Mouse (Mus musculus) stomach, embryonic 15.5 days (tissue): ENCODE data around the gene Rarb. TPM values are rescaled to one million over a fixed set of nuclear protein-coding genes. Genes with fewer than 3 reads are reported as not detected.

ENCODE experiments used
- ATAC-seq: fragments of 200-750 bp; cut with Nextera tagmentation; 2 replicates; pipeline ENCODE4 v1.8.0; 2017; ENCODE audit warnings: low read depth, moderate number of reproducible peaks, moderate TSS enrichment; ENCODE audit not compliant: insufficient read depth, low FRiP score
- H3K27ac ChIP-seq: fragments of 300-500 bp; sonication (generic); 2 replicates; pipeline ENCODE4 v1.5.1; 2015; ENCODE audit warnings: mild to moderate bottlenecking, inconsistent platforms
- H3K27me3 ChIP-seq: fragments of 300-500 bp; sonication (generic); replicated peaks from 2 replicates; pipeline ENCODE4 v1.6.1; 2015; ENCODE audit warnings: inconsistent platforms
- H3K36me3 ChIP-seq: fragments of 300-500 bp; sonication (generic); 2 replicates; pipeline ENCODE4 v1.6.1; 2015; ENCODE audit warnings: inconsistent platforms
- H3K4me1 ChIP-seq: fragments of 300-500 bp; sonication (generic); 2 replicates; pipeline ENCODE4 v1.6.1; 2015; ENCODE audit warnings: inconsistent platforms
- H3K4me2 ChIP-seq: fragments of 300-500 bp; sonication (generic); 2 replicates; pipeline ENCODE4 v1.6.1; 2015; ENCODE audit warnings: mild to moderate bottlenecking, inconsistent platforms
- H3K4me3 ChIP-seq: fragments of 300-500 bp; sonication (generic); replicated peaks from 2 replicates; pipeline ENCODE4 v1.5.1; 2015; ENCODE audit warnings: inconsistent platforms
- H3K9ac ChIP-seq: fragments of 300-500 bp; sonication (generic); 2 replicates; pipeline ENCODE4 v1.6.1; 2015; ENCODE audit warnings: inconsistent platforms
- H3K9me3 ChIP-seq: fragments of 300-500 bp; sonication (generic); 2 replicates; pipeline ENCODE4 v1.6.1; 2016; ENCODE audit warnings: inconsistent platforms
- WGBS: fragments of 180-500 bp; shearing (Covaris S2); methylation state at CpG from one replicate; pipeline ENCODE4 v1.1.7; 2015; 5-methylcytosine and 5-hydroxymethylcytosine counted together
- polyA plus RNA-seq: library from polyadenylated mRNA; unstranded; fragments of >200 nt; fragmentation: Nextera tagmentation; extraction: Ambion mirVana; gene quantifications from 2 replicates; pipeline ENCODE4 v1.2.1, GENCODE M21; 2015

The Rarb gene
- polyA plus RNA-seq, 1 experiment from 2014 or later = 20.4 TPM

DNA sequence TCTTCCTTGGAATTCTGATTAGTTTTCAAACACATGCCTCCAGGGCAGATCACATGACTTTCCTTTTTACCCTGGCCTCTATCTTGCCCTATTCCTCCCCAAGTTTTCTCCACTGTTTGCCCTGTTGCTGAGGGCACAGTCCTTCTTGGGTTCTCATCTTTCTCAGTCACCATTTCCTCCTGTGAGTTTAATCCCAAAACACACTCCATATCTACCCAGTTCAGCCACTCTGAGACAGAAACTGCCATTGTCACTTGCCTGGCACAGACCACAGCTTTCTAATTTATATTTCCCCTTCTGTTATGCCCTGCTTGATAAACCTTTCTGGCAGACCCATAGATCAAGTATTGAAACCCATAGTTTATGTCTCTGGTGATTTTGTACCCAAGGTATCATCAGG lies 205.0 kb downstream of the Rarb start:
- no peaks in the 10 kb centered on the region for H3K9me3 ChIP-seq
- H3K27me3 ChIP-seq = no peaks in the 10 kb centered on the region
- H3K4me1 ChIP-seq = no peaks in the 10 kb centered on the region
- H3K4me2 ChIP-seq = no peak overlapping the region
- H3K4me3 ChIP-seq = no peak overlapping the region
- H3K36me3 ChIP-seq = no peaks in the 10 kb centered on the region
- no peak overlapping the region for H3K9ac ChIP-seq
- no peak for ATAC-seq
- no peak overlapping the region for H3K27ac ChIP-seq

DNA sequence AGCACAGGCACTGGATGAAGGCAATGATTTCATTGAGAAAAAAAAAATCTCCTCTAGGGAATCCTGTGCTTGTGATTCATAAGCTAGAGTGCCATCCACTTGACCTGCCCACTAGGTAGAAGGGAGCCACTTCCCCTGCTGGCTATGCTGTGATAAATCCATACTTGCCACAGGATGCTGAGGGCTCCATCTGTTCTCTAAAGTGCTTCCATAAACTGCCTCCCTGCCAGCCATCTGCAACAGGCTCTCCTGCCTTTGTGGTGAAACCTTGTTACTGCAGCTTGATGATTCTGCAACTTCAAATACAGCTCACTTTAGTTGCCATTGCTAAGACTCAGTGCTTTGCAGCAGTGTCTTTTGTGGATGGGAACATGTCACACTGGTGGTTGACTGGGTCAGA lies 213.5 kb downstream of the Rarb start:
- no peaks in the 10 kb centered on the region for H3K4me1 ChIP-seq
- H3K9ac ChIP-seq = no peak overlapping the region
- no peak overlapping the region for H3K27ac ChIP-seq
- no peak for ATAC-seq
- no peak overlapping the region for H3K4me2 ChIP-seq
- no peak overlapping the region for H3K4me3 ChIP-seq
- no peaks in the 10 kb centered on the region for H3K36me3 ChIP-seq
- no peaks in the 10 kb centered on the region for H3K9me3 ChIP-seq
- no peaks in the 10 kb centered on the region for H3K27me3 ChIP-seq

DNA sequence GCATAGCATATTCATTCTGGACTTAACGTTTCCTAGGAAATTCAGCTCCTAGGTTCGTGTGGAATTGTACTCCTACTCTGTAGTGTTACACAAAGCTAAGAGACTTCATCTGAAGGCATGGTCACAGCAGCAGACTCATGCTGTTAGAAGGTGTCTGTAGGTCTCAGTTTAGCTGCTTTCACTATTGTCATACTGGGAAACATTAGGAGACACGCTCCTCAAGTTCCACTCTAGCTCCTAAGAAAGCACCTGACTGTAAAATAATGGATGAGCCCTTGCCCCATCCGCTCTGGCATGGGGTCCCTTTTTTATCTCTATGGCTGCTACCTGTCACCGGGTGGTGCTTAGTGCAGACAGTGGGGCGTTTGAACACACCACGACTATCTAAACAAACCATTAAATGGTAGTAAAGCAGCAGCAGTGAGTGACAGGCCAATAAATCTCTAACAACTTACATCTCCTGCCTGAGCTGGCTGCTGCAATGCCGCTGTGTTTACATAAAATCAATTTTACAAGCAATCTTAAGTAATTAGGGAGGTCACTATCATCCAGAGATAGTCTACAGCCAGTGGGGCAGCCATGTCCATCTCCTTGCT lies 214.4 kb downstream of the Rarb start:
- no peak overlapping the region for H3K4me3 ChIP-seq
- H3K4me2 ChIP-seq = no peak overlapping the region
- H3K4me1 ChIP-seq = no peaks in the 10 kb centered on the region
- no peaks in the 10 kb centered on the region for H3K27me3 ChIP-seq
- ATAC-seq = no peak
- no peak overlapping the region for H3K27ac ChIP-seq
- WGBS = 27% methylated on average over 8 of the region's 8 CpGs
- no peaks in the 10 kb centered on the region for H3K36me3 ChIP-seq
- no peaks in the 10 kb centered on the region for H3K9me3 ChIP-seq
- no peak overlapping the region for H3K9ac ChIP-seq

DNA sequence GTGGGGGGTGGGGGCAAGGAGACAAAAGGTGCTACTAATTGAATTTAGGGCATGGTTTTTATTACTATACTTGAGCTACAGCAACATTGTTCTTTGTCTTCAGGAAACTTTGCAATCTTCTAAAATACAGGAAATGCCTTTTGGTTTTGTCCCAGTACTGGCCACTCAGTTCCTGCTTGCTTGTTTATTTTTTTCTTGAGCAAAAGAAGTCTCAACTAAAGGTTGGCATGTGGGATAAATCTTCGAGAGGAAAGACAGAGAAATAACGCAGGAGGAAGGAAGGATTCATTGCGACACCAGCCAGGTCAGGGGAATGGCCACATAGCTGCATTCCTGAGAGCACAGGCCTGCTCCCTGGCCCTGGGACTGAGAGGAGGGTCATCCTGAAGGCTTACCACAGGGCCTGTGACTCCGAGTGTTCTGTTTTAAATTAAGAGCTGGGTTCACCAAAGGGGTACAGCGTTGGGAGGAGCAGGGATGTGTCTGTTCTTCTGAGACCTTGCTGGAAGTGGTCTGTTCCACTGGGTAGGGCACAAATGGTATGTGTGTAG lies 215.8 kb downstream of the Rarb start:
- no peaks in the 10 kb centered on the region for H3K36me3 ChIP-seq
- ATAC-seq = no peak
- no peak overlapping the region for H3K27ac ChIP-seq
- H3K9me3 ChIP-seq = no peaks in the 10 kb centered on the region
- no peak overlapping the region for H3K9ac ChIP-seq
- H3K27me3 ChIP-seq = no peaks in the 10 kb centered on the region
- peaks cover 4% of the 10 kb centered on the region; the same call in 1 of the 2 replicates for H3K4me1 ChIP-seq
- 19% methylated on average over 5 of the region's 5 CpGs for WGBS
- no peak overlapping the region for H3K4me3 ChIP-seq
- no peak overlapping the region for H3K4me2 ChIP-seq

DNA sequence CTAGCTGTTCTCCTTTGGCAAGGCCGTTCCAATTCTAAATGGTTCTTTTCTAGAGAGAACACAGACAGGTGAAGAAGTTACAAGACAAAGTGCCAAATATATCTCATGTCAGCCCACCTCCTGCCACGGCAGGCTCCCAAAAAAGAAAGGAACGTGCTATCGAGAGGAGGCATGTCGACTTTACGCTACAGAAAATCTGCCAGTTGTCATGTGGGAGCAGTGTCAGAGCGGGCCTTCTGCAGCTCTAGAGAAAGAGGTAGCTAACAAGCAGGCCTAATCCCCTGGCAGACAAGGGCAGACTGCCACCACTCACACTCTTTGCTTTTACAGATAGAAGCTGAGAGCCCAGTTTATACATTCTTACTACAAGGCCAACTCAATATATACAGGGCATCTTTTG lies 219.7 kb downstream of the Rarb start:
- WGBS = 62% methylated on average over 7 of the region's 7 CpGs
- no peak overlapping the region for H3K4me2 ChIP-seq
- no peak; the same call in 1 of the 2 replicates for ATAC-seq
- no peak overlapping the region for H3K9ac ChIP-seq
- no peaks in the 10 kb centered on the region for H3K9me3 ChIP-seq
- H3K27me3 ChIP-seq = no peaks in the 10 kb centered on the region
- no peak overlapping the region for H3K27ac ChIP-seq
- H3K36me3 ChIP-seq = no peaks in the 10 kb centered on the region
- peaks cover 5% of the 10 kb centered on the region; the same call in 1 of the 2 replicates for H3K4me1 ChIP-seq
- H3K4me3 ChIP-seq = no peak overlapping the region

DNA sequence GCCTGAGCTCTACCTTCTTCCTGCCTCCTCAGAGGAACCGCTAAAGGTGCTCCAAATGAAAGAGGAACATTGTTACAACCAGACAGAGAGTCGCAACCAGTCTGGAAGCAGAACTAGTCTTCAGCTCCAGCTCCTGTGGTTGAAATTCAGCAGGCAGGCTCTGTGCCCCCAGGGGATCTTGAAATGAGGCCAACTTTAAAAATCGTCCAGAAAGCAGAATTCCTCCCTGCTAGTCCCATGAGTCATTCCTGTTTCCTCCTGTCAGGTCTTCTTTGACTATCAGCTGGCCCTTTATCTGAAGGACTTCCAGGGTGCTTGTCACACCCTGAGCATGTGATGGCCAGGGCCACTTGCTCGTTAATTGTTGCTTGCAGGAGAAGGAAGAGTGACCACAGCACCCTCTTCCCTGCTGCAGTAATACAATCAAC lies 220.9 kb downstream of the Rarb start:
- 31% methylated on average over 4 of the region's 4 CpGs for WGBS
- Histone ChIP-seq H3K4me2 (no peak overlapping the region), H3K9ac (no peak overlapping the region), H3K4me3 (no peak overlapping the region), H3K9me3 (no peaks in the 10 kb centered on the region), H3K27ac (no peak overlapping the region), H3K27me3 (no peaks in the 10 kb centered on the region), H3K4me1 (peaks cover 5% of the 10 kb centered on the region; the same call in 1 of the 2 replicates), H3K36me3 (no peaks in the 10 kb centered on the region)
- ATAC-seq = no peak

DNA sequence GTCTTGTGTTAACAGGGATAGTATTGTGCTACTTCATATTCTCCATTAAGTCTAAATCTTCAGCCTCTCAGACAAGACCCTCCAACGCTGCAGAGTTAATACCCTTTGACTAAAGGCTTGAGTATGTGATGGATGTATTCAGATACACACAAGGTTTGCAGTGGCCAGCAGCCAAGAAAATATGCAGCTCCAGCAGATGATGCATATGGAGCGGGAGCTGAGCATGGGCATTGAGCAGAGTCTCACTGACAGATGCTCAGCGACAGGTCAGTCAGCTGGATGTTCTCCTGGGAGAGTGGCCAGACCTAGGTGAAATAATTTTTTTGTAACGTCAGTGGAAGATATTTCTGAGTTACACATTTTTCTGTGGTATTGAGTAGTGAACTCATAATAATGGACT lies 229.8 kb downstream of the Rarb start:
- no peak for ATAC-seq
- Histone ChIP-seq H3K27ac (no peak overlapping the region), H3K4me3 (no peak overlapping the region)

DNA sequence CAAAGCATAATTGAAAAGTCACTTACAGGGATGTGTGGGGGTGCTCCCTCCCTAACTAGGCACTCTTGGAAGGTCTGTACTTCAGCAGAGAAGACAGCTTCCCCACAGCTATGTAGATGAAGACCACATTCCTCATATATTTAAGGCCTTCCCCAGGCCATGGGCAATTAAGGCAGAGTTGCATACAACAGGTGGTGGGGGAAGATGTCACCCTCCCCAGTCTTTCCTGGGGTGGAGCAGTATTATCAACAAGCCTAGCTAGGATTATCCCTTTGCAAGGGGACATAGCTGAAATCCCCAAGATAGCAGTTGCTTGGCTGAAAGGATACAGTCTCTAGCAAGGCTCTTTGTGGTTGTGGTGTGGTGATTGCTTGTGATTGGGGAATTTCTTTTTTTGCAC lies 240.9 kb downstream of the Rarb start:
- Histone ChIP-seq H3K4me2 (no peak overlapping the region), H3K27me3 (no peaks in the 10 kb centered on the region), H3K36me3 (no peaks in the 10 kb centered on the region), H3K4me3 (no peak overlapping the region), H3K27ac (no peak overlapping the region), H3K9ac (no peak overlapping the region), H3K9me3 (no peaks in the 10 kb centered on the region), H3K4me1 (no peaks in the 10 kb centered on the region)
- ATAC-seq = no peak

More for the DNA sequence above, 229.8 kb downstream of the Rarb start:
- Histone ChIP-seq H3K9me3 (no peaks in the 10 kb centered on the region), H3K27me3 (no peaks in the 10 kb centered on the region), H3K9ac (no peak overlapping the region), H3K36me3 (no peaks in the 10 kb centered on the region), H3K4me1 (no peaks in the 10 kb centered on the region), H3K4me2 (no peak overlapping the region)
- 33% methylated on average over 4 of the region's 4 CpGs for WGBS

DNA sequence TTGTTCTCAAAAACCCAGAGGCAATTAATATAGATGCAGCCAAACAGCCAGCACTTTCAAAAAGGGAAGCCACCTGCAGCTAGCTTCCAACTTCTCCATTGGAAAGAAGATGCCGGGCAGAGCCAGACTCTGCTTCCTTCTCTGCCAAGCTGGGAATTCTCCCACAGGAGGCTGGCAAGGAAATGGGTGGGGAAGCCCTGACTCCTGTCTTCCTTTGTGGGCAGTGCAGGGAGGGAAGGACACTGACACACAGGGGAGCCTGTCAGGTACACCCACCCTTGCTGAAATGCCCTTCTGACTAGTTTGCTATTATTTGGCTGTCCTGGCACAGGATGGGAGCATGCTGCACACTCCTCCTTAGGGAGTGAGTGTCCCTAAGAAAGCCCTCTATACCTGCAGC lies 241.9 kb downstream of the Rarb start:
- no peak for ATAC-seq
- H3K4me1 ChIP-seq = no peaks in the 10 kb centered on the region; the same call in 1 of the 2 replicates
- no peaks in the 10 kb centered on the region for H3K36me3 ChIP-seq
- no peaks in the 10 kb centered on the region for H3K9me3 ChIP-seq
- H3K9ac ChIP-seq = no peak overlapping the region
- H3K4me2 ChIP-seq = no peak overlapping the region
- H3K27me3 ChIP-seq = no peaks in the 10 kb centered on the region
- H3K4me3 ChIP-seq = no peak overlapping the region
- H3K27ac ChIP-seq = no peak overlapping the region
- WGBS = 28% methylated on average over 1 of the region's 1 CpGs

DNA sequence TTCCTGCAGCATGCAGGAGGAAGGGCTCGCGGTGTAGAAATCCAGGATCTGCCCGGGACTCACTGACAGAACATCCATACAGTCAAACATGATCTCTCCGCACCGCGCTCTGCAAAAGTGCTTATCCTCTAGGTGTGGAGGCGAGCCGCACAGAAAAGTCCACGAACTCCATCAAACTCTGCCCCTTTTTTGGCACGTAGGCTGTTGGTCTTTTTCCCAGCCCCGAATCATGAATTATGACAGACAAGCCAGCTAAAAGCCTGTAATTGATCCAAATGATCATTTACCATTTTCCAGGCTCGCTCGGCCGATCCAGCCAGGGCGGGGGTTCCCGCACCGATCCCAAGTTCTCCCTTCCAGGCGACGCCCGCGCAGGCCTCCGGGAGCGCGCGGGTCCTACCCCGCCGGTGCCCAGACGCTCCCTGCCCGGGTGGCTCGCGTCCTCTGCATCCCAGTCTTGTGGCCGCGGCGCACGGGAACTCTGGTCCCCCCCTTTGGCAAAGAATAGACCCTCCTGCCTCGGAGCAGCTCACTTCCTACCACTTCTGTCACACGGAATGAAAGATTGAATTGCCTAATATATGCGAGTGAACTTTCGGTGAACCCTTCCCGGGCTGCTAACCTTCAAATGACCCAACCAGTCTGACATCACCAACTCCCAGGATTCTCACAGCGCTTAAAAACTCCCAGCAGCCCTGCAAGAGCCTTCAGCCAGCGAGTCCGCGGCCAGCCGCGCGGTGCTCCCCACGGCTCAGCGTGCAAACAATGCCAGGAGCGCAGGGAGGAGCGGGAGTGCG lies 243.8 kb downstream of the Rarb start:
- Histone ChIP-seq H3K4me2 (peak overlapping the region; percentile 74), H3K27me3 (no peaks in the 10 kb centered on the region), H3K9me3 (no peaks in the 10 kb centered on the region), H3K9ac (peak overlapping the region; percentile 27), H3K4me3 (peak overlapping the region; percentile 54), H3K4me1 (no peaks in the 10 kb centered on the region; the same call in 1 of the 2 replicates), H3K36me3 (no peaks in the 10 kb centered on the region), H3K27ac (peak overlapping the region; percentile 90)
- under 1% methylated on average over 52 of the region's 52 CpGs for WGBS
- ATAC-seq = peak; percentile 90

DNA sequence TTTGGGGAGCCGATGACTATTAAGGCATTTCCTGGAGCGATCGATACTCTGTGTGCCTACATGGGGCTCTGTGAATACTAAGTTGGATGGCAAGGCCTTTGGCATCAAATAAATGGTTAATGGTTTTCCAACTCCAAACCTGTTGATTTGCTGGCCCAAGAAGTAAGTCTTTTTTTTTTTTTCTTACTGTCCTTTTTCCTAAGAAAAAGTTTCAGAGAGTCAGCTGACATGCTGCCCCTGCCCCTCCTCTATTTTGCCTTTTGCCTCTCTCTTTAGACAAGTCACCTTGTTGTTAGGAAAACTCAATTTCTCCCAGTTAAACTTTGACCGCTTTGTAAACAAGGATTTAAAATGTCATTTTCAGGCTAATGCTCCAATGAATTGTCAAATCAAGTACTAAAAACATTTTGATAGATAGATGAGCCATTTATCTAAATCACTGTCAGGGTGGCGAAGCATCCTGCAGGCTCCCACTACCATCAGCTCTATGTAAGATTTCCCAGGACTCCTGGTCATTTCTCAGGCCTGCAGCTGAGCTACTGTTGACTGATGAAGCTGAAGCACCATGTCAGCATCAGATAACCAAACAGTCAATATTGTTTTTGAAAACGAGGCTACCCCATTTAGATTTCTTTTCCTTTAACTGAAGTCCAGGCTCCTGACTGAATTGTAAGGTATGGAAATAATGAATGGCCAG lies 245.3 kb downstream of the Rarb start:
- Histone ChIP-seq H3K36me3 (no peaks in the 10 kb centered on the region), H3K9ac (peak overlapping the region; percentile 16; the same call in 1 of the 2 replicates), H3K4me2 (peak overlapping the region; percentile 74), H3K27me3 (no peaks in the 10 kb centered on the region), H3K4me1 (no peaks in the 10 kb centered on the region; the same call in 1 of the 2 replicates), H3K27ac (peak overlapping the region; percentile 90), H3K9me3 (no peaks in the 10 kb centered on the region), H3K4me3 (peak overlapping the region; percentile 54)
- WGBS = 27% methylated on average over 6 of the region's 6 CpGs
- no peak for ATAC-seq
